Mouse (Mus musculus): ENCODE results near the gene Zbtb3. TPM values are rescaled to one million over a fixed set of nuclear protein-coding genes. Genes with fewer than 3 reads are reported as not detected.
A peak's percentile ranks its signal among the peaks of the same experiment; 100 is the strongest.

The Zbtb3 gene
- polyA plus RNA-seq, 1 experiment from 2014 or later: 3.5 TPM

- Histone ChIP-seq H3K4me2 (ENCODE audit: low read depth, low read length) (no peak overlapping the region), H3K36me3 (ENCODE audit: control insufficient read depth, insufficient read depth) (peaks cover 27% of the 10 kb centered on the region), H3K4me3 (ENCODE audit: low read length) (no peak overlapping the region), H3K9ac (ENCODE audit: low read length) (no peak overlapping the region), H3K9me3 (replicated peaks; ENCODE audit: control insufficient read depth, low read length) (0 out of 2 replicates have a peak, but pooled peaks cover 2% of the 10 kb centered on the region), H3K27ac (ENCODE audit: low read length) (no peak overlapping the region), H3K4me1 (ENCODE audit: control insufficient read depth, insufficient read depth, low read length) (peaks cover 4% of the 10 kb centered on the region), H3K27me3 (ENCODE audit: control insufficient read depth, insufficient read depth, low read length) (no peaks in the 10 kb centered on the region)
- no peak for ATAC-seq (replicated peaks; ENCODE audit: extremely low read depth, insufficient read depth, low FRiP score)
- 77% methylated on average over 7 of the region's 7 CpGs for WGBS
These were observed 12.2 kb upstream of the Zbtb3 start for GRCm38 (mm10) chr19:8790171-8790570.

DNA sequence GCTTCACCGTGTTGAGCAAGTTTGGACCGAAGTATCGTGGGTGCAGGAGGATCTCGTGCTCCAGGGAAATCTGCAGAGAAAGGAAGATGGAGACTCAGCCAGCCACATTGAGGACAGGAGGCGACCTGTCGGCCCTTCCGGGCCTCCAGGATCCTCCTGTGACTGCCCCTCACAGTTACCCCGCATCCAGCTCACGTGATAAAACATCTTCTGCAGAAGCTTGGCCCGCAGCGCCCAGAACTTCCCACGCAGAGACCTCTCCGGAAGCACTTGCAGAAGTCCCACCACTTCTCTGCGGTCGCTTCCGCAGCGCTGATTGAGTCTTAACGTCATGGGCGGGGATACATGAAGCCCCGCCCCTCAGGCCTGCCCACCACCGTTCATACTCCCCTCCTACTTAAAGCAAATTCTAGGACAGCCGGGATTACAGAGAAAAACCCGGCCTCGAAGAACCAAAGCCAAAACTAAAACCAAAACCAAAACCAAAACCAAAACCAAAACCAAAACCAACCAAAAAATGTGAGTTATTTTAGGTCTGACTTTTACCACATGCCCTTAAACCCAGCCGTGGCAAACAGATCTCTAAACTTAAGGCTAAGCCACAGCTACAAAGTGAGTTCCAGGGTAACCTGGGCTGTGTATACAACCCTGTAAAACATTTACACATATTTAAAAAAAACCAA lies 4.0 kb upstream of the Zbtb3 start, which contains the start of gene Polr2g:
Polr2g (minus strand) TSS at position 314 of the 683 bp plus-strand sequence.
- peaks cover 24% of the 10 kb centered on the region for H3K4me1 ChIP-seq (ENCODE audit: control insufficient read depth, insufficient read depth, low read length)
- peak within 1 kb of the TSS; percentile 80 for H3K4me2 ChIP-seq (ENCODE audit: low read depth, low read length)
- peaks cover 16% of the 10 kb centered on the region for H3K36me3 ChIP-seq (ENCODE audit: control insufficient read depth, insufficient read depth)
- H3K27ac ChIP-seq (ENCODE audit: low read length): peak within 1 kb of the TSS; percentile 82
- peak; percentile 74 for ATAC-seq (replicated peaks; ENCODE audit: extremely low read depth, insufficient read depth, low FRiP score)
- H3K9me3 ChIP-seq (replicated peaks; ENCODE audit: control insufficient read depth, low read length): no peaks in the 10 kb centered on the region
- no peaks in the 10 kb centered on the region for H3K27me3 ChIP-seq (ENCODE audit: control insufficient read depth, insufficient read depth, low read length)
- WGBS: 1% methylated on average over 25 of the region's 25 CpGs
- H3K4me3 ChIP-seq (ENCODE audit: low read length): peak within 1 kb of the TSS; percentile 92
- H3K9ac ChIP-seq (ENCODE audit: low read length): peak within 1 kb of the TSS; percentile 85

GRCm38 (mm10) chr19:8798947-8799315 lies 3.4 kb upstream of the Zbtb3 start:
- Histone ChIP-seq H3K9ac (ENCODE audit: low read length) (no peak overlapping the region; the same call in none of the 2 replicates), H3K4me3 (ENCODE audit: low read length) (peak overlapping the region; percentile 92), H3K27ac (ENCODE audit: low read length) (no peak overlapping the region), H3K36me3 (ENCODE audit: control insufficient read depth, insufficient read depth) (peaks cover 11% of the 10 kb centered on the region), H3K4me2 (ENCODE audit: low read depth, low read length) (peak overlapping the region; percentile 80), H3K9me3 (replicated peaks; ENCODE audit: control insufficient read depth, low read length) (no peaks in the 10 kb centered on the region), H3K4me1 (ENCODE audit: control insufficient read depth, insufficient read depth, low read length) (peaks cover 24% of the 10 kb centered on the region), H3K27me3 (ENCODE audit: control insufficient read depth, insufficient read depth, low read length) (no peaks in the 10 kb centered on the region)
- ATAC-seq (replicated peaks; ENCODE audit: extremely low read depth, insufficient read depth, low FRiP score): no peak

GRCm38 (mm10) chr19:8803204-8803780 lies 937 bp downstream of the Zbtb3 start:
- Histone ChIP-seq H3K27ac (ENCODE audit: low read length) (no peak overlapping the region; the same call in 1 of the 2 replicates), H3K36me3 (ENCODE audit: control insufficient read depth, insufficient read depth) (0 out of 2 replicates have a peak, but pooled peaks cover 5% of the 10 kb centered on the region), H3K27me3 (ENCODE audit: control insufficient read depth, insufficient read depth, low read length) (no peaks in the 10 kb centered on the region), H3K4me3 (ENCODE audit: low read length) (no peak overlapping the region), H3K9ac (ENCODE audit: low read length) (no peak overlapping the region), H3K4me2 (ENCODE audit: low read depth, low read length) (peak overlapping the region; percentile 79), H3K4me1 (ENCODE audit: control insufficient read depth, insufficient read depth, low read length) (peaks cover 13% of the 10 kb centered on the region), H3K9me3 (replicated peaks; ENCODE audit: control insufficient read depth, low read length) (no peaks in the 10 kb centered on the region)
- ATAC-seq (replicated peaks; ENCODE audit: extremely low read depth, insufficient read depth, low FRiP score): no peak
- WGBS: 89% methylated on average over 9 of the region's 9 CpGs

DNA sequence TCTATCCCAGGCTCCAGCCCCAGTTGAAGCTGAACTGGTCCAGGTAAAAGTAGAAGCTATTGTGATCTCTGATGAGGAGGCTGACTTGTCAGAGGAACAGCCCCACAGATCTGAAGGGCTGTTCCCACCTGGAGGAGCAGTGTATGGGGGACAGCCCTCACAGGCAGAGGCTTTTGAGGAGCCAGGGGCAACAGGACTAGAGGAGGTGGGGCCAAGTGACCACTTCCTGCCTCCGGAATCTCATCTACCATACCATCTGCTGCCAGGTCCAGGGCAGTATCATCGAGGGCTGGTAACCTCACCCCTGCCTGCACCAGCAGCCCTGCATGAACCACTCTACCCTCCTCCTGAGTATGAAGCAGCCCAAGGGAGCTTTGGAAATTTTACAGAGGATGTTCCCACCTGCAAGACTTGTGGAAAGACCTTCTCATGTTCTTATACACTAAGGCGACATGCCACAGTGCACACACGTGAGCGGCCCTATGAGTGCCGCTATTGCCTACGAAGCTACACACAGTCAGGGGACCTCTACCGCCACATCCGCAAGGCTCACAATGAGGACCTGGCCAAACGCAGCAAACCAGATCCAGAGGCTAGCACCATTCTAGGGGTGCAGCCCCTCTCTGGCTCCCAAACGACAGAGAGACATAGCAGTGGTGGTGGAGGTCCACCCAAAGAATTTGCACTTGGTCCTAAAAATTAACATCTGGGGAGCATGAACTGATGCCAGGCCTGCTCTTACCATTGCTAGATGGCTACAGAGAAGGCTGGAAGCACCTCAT lies 1.7 kb downstream of the Zbtb3 start:
- no peak overlapping the region for H3K9ac ChIP-seq (ENCODE audit: low read length)
- H3K4me1 ChIP-seq (ENCODE audit: control insufficient read depth, insufficient read depth, low read length): peaks cover 8% of the 10 kb centered on the region
- H3K4me3 ChIP-seq (ENCODE audit: low read length): no peak overlapping the region
- no peak overlapping the region for H3K4me2 ChIP-seq (ENCODE audit: low read depth, low read length)
- 92% methylated on average over 11 of the region's 11 CpGs for WGBS
- no peaks in the 10 kb centered on the region for H3K27me3 ChIP-seq (ENCODE audit: control insufficient read depth, insufficient read depth, low read length)
- H3K36me3 ChIP-seq (ENCODE audit: control insufficient read depth, insufficient read depth): 0 out of 2 replicates have a peak, but pooled peaks cover 5% of the 10 kb centered on the region
- no peak for ATAC-seq (replicated peaks; ENCODE audit: extremely low read depth, insufficient read depth, low FRiP score)
- no peaks in the 10 kb centered on the region for H3K9me3 ChIP-seq (replicated peaks; ENCODE audit: control insufficient read depth, low read length)
- H3K27ac ChIP-seq (ENCODE audit: low read length): no peak overlapping the region

DNA sequence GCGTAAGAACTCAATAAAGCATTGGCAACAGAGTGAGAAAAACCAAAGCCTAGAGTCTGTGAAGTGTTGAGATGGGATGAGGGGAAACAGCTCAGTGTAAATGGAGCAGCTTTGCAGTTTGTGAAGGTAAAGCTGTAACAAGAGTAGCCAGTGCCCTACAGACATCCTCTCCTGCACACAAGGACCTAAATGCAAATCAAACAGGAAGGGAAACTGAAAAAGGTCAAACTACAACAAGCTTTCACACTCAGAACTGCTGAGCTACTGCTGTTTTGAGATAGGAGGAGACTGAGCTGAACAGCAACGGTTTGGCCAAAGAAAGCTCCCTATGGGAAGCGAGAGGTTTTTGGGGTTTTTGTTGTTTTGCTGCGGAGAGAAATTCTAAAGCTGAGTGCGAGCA lies 4.5 kb downstream of the Zbtb3 start:
- no peak for ATAC-seq (replicated peaks; ENCODE audit: extremely low read depth, insufficient read depth, low FRiP score)
- Histone ChIP-seq H3K27ac (ENCODE audit: low read length) (no peak overlapping the region), H3K9me3 (replicated peaks; ENCODE audit: control insufficient read depth, low read length) (no peaks in the 10 kb centered on the region), H3K4me2 (ENCODE audit: low read depth, low read length) (no peak overlapping the region), H3K36me3 (ENCODE audit: control insufficient read depth, insufficient read depth) (peaks cover 16% of the 10 kb centered on the region), H3K4me1 (ENCODE audit: control insufficient read depth, insufficient read depth, low read length) (peaks cover 5% of the 10 kb centered on the region), H3K27me3 (ENCODE audit: control insufficient read depth, insufficient read depth, low read length) (no peaks in the 10 kb centered on the region), H3K4me3 (ENCODE audit: low read length) (no peak overlapping the region), H3K9ac (ENCODE audit: low read length) (no peak overlapping the region)
- 93% methylated on average over 5 of the region's 5 CpGs for WGBS

DNA sequence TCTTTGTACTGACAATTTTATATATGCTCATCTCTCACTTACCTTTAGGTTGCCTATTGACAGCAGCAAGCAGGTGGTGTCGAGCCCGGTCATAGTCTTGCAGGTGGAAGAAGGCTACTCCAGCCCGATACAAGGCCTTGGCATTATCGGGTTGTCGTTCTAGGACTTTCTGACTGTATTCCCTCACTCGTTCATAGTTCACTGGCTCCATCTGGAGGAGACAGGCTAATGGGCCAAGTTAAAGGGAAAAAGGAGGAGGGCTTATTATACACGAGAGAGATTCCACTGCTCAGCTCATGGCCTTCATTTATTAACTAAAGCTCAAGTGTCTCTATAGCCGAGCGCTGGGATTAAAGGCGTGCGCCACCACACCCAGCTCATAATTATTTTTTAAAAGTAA lies 13.5 kb downstream of the Zbtb3 start:
- H3K9me3 ChIP-seq (replicated peaks; ENCODE audit: control insufficient read depth, low read length): no peaks in the 10 kb centered on the region
- H3K4me1 ChIP-seq (ENCODE audit: control insufficient read depth, insufficient read depth, low read length): peaks cover 15% of the 10 kb centered on the region
- no peak for ATAC-seq (replicated peaks; ENCODE audit: extremely low read depth, insufficient read depth, low FRiP score)
- H3K4me2 ChIP-seq (ENCODE audit: low read depth, low read length): no peak overlapping the region
- 77% methylated on average over 11 of the region's 11 CpGs for WGBS
- H3K36me3 ChIP-seq (ENCODE audit: control insufficient read depth, insufficient read depth): peaks cover 29% of the 10 kb centered on the region
- H3K4me3 ChIP-seq (ENCODE audit: low read length): no peak overlapping the region
- H3K27ac ChIP-seq (ENCODE audit: low read length): no peak overlapping the region
- H3K9ac ChIP-seq (ENCODE audit: low read length): no peak overlapping the region
- no peaks in the 10 kb centered on the region for H3K27me3 ChIP-seq (ENCODE audit: control insufficient read depth, insufficient read depth, low read length)

- H3K27ac ChIP-seq (ENCODE audit: low read length): no peak overlapping the region
- peak overlapping the region; percentile 42; the same call in 1 of the 2 replicates for H3K9ac ChIP-seq (ENCODE audit: low read length)
- peaks cover 25% of the 10 kb centered on the region for H3K36me3 ChIP-seq (ENCODE audit: control insufficient read depth, insufficient read depth)
- 75% methylated on average over 3 of the region's 3 CpGs for WGBS
- no peaks in the 10 kb centered on the region for H3K27me3 ChIP-seq (ENCODE audit: control insufficient read depth, insufficient read depth, low read length)
- H3K4me2 ChIP-seq (ENCODE audit: low read depth, low read length): no peak overlapping the region
- no peak overlapping the region for H3K4me3 ChIP-seq (ENCODE audit: low read length)
- peaks cover 18% of the 10 kb centered on the region for H3K4me1 ChIP-seq (ENCODE audit: control insufficient read depth, insufficient read depth, low read length)
- no peak for ATAC-seq (replicated peaks; ENCODE audit: extremely low read depth, insufficient read depth, low FRiP score)
- H3K9me3 ChIP-seq (replicated peaks; ENCODE audit: control insufficient read depth, low read length): no peaks in the 10 kb centered on the region
These were observed 14.6 kb downstream of the Zbtb3 start for GRCm38 (mm10) chr19:8817001-8817400.
